Mouse (Mus musculus) thymus, postnatal 0 days (tissue): ENCODE measurements around the gene Prmt1. TPM values are rescaled to one million over a fixed set of nuclear protein-coding genes. Genes with fewer than 3 reads are reported as not detected.
A peak's percentile ranks its signal among the peaks of the same experiment; 100 is the strongest.

ENCODE experiments used
- DNase-seq: peaks from one replicate; pipeline ENCODE4 v3.0.0-alpha.2; 2015; ENCODE audit warnings: low spot score
- microRNA-seq: library from miRNA; unstranded; fragments of <30 nt; microRNA quantifications from one replicate; pipeline ENCODE4, GENCODE M21; 2016; ENCODE audit warnings: borderline number of aligned reads
- polyA plus RNA-seq: library from polyadenylated mRNA; unstranded; fragments of >200 nt; fragmentation: Nextera tagmentation; extraction: Ambion mirVana; gene quantifications from 2 replicates; pipeline ENCODE4 v1.2.1, GENCODE M21; 2015

The Prmt1 gene
- polyA plus RNA-seq, 1 experiment from 2014 or later, result 365 TPM

DNA sequence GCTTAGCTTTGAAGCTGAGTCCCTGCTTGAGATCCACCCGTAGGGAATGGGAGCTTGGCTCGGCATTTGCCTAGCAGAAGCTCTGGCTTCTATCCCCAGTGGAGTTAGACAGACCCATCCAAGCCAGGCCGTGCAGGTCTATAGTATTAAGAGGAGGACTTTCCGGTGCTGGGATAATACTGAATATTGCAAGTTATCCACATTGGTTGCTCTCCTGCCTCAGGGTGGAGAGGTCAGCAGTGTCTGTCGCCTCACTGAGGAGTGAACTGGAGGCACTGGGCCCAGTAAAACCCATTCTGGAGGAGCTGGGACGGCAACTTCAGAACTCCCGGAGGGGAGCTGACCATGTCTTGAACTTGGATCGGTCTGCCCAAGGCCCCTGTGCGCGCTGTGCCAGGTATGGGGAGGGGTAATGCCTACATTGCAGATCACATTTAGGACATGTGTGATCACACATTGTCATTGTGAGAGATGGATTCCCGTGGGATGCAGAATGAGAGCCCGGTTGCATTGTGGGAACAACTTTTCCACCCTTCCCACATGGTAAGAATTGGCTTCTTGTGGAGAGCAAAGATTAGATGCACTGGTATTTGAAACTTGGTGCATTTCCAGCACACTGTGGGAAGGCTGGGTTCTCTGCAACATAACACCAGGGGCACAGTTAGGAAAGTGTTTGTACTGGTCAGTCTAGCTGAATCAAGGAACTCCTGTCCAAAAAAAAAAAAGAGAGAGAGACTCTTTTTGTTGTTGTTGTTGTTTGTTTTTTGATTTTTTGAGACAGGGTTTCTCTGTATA lies 32.1 kb downstream of the Prmt1 start:
- no peak for DNase-seq

- no peak for DNase-seq
Observed at GRCm38 (mm10) chr7:44953561-44953960, 32.8 kb downstream of the Prmt1 start.

- DNase-seq, result peak; percentile 17
Observed at GRCm38 (mm10) chr7:44952611-44953306, 33.6 kb downstream of the Prmt1 start.

DNA sequence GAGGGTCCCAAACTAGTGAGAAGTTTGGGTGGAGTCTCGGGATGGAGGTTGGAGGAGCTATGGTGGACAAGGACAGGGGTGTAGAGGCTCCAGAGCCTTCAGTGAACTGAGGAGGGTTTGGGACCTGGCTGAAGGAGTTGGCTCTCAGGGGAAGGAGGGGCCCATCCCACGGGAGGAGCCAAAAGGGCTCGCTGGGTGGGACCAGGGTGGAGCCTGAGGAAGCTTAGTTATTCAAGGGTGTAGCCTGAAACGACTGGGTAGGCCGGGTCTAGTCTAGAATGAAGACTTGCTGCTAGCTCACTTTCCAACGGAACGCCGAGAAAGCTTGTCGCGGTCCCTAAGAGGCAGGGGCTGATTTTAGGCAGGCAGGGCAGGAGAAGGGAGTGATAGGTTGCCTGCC lies 34.4 kb downstream of the Prmt1 start:
- DNase-seq, result no peak

- no peak for DNase-seq
Observed at GRCm38 (mm10) chr7:44949922-44950321, 36.4 kb downstream of the Prmt1 start.

DNA sequence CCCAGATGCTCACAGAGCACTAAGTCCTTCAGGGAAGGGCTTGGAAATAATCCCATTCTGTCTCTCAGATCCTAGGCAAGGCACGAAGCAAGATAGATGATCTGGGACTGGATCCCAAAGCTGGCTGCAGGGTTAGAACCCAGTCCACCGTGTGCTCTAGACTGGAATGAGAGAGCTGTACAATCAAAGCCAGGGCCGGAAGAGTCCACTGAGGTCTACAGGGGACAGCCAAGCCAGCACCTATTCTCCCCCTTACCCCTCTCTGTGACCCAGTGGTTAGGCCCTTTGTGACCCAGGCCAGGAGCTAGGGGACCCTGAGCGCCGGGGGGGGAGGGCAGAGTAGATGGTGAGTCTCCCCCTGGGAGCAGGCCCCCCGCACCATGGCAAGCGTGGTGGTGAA lies 43.5 kb downstream of the Prmt1 start, which contains the start of gene Tsks:
Tsks (plus strand) TSS at position 301 of the 400 bp plus-strand sequence.
- DNase-seq, result no peak

DNA sequence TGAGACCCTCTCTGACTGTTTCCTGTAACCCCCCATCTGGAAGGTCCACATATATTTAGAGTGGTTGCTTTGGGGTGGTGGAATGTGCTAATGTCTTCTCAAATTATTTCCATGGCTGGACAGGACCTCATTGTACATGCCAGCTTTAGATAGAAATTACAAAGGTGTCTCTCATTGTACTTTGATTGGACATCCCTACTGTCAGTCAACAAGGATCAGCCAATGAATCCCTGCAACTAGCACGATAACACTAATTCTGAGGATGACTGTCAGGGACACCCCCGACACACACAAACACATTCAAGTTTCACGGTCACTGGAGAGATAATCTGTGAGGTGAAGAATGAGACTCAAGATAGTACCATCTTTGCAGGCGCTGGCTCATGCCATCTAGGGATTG lies 47.7 kb downstream of the Prmt1 start:
- no peak for DNase-seq

DNA sequence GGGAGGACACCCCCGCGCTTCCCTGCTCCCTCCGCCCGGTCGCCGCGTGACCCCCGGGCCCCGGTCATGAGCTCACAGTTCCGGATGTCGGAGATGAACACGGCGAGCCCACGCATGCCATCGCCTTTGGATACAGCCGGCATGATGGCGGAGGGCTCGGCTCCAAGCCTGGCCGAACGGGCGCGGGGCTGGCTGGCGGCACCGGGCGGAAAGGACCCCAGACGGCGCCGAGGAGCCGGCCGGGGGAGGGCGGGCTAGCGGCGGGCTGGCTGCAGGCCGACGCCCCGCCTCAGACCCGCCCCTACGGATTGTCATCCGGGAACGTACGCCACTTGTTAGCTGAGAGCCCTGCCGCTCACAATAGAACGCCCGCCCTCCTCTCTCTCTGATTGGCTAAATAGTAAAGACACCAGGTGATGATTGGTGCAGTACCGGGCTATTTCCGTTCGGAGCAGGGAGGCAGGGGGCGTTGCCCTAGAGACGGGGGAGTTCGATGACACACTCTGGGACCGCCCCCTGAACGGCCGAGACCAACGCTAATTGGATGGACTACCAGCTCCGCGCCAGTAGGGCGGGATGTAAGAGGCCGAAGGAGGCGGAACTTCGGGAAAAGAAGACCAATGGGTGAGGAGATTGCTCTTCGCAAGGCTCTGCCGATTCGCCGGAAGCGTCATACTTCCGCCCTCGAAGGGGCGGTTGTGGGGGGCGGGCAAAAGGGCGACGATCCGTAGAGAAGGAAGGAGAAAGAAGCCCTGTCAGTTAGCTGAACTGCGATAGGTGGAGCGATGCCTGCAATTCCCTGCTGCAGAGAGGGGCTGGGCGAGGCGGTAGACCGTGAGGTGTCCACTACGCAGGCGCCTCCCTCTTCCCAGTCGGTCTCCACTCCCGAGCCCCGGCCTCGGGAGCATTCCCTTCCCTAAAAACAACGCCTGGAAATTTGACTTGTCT lies 56.9 kb downstream of the Prmt1 start, which contains the start of gene Ap2a1:
Ap2a1 (minus strand) TSS at position 293 of the 948 bp plus-strand sequence.
- peak; percentile 100 for DNase-seq

GRCm38 (mm10) chr7:44928570-44928969 lies 57.8 kb downstream of the Prmt1 start:
- no peak for DNase-seq

Small RNAs within 50 kb of the gene (microRNA-seq; reads per million reads assigned to microRNA genes)
- gene Mir7054, result not detected

Other genes starting within 250 kb of the Prmt1 start
- 63.7 and 66.8 TPM in 2 replicates for gene Vrk3, start 238.2 kb downstream of the Prmt1 start, polyA plus RNA-seq
- gene Zfp473, start 235.5 kb downstream of the Prmt1 start, polyA plus RNA-seq, result 0.82 and 1.7 TPM in 2 replicates
- gene Nup62, start 170.5 kb downstream of the Prmt1 start, polyA plus RNA-seq, result 88.1 and 109 TPM in 2 replicates
- 23.6 and 28.0 TPM in 2 replicates for gene Il4i1, start 170.2 kb downstream of the Prmt1 start, polyA plus RNA-seq
- gene Atf5, start 169.9 kb downstream of the Prmt1 start, polyA plus RNA-seq, result 3.4 and 3.7 TPM in 2 replicates
- gene Akt1s1, start 137.6 kb downstream of the Prmt1 start, polyA plus RNA-seq, result 47.3 and 49.2 TPM in 2 replicates
- gene Tbc1d17, start 137.5 kb downstream of the Prmt1 start, polyA plus RNA-seq, result 56.5 and 60.3 TPM in 2 replicates
- 61.8 and 63.4 TPM in 2 replicates for gene Pnkp, start 129.4 kb downstream of the Prmt1 start, polyA plus RNA-seq
- gene Ptov1, start 116.8 kb downstream of the Prmt1 start, polyA plus RNA-seq, result 147 and 158 TPM in 2 replicates
- 59.0 and 60.0 TPM in 2 replicates for gene Med25, start 93.9 kb downstream of the Prmt1 start, polyA plus RNA-seq
- gene Fuz, start 90.5 kb downstream of the Prmt1 start, polyA plus RNA-seq, result 13.2 and 13.8 TPM in 2 replicates
- gene Ap2a1, start 57.1 kb downstream of the Prmt1 start, polyA plus RNA-seq, result 34.5 and 37.5 TPM in 2 replicates
- 0.23 and 0.25 TPM in 2 replicates for gene Tsks, start 43.4 kb downstream of the Prmt1 start, polyA plus RNA-seq
- 1.2 and 2.0 TPM in 2 replicates for gene Cpt1c, start 11.7 kb downstream of the Prmt1 start, polyA plus RNA-seq
- gene Irf3, start 11.1 kb upstream of the Prmt1 start, polyA plus RNA-seq, result 138 and 145 TPM in 2 replicates
- gene Bcl2l12, start 12.1 kb upstream of the Prmt1 start, polyA plus RNA-seq, result 66.6 and 68.8 TPM in 2 replicates
- gene Scaf1, start 29.8 kb upstream of the Prmt1 start, polyA plus RNA-seq, result 19.6 and 20.1 TPM in 2 replicates
- gene Rras, start 31.4 kb upstream of the Prmt1 start, polyA plus RNA-seq, result 35.8 and 37.0 TPM in 2 replicates
- 7.6 and 9.0 TPM in 2 replicates for gene Prr12, start 66.3 kb upstream of the Prmt1 start, polyA plus RNA-seq
- 84.4 and 86.3 TPM in 2 replicates for gene Nosip, start 75.9 kb upstream of the Prmt1 start, polyA plus RNA-seq
- gene Prrg2, start 76.1 kb upstream of the Prmt1 start, polyA plus RNA-seq, result 9.9 and 10.0 TPM in 2 replicates
- gene Rcn3, start 105.7 kb upstream of the Prmt1 start, polyA plus RNA-seq, result 41.4 and 41.8 TPM in 2 replicates
- gene Fcgrt, start 117.3 kb upstream of the Prmt1 start, polyA plus RNA-seq, result 42.6 and 47.6 TPM in 2 replicates
- 2,260 and 2,287 TPM in 2 replicates for gene Rps11, start 137.9 kb upstream of the Prmt1 start, polyA plus RNA-seq
- gene Rpl13a, start 142.2 kb upstream of the Prmt1 start, polyA plus RNA-seq, result 2,581 and 2,590 TPM in 2 replicates
- 1.5 and 2.2 TPM in 2 replicates for gene Gm45713, start 149.7 kb upstream of the Prmt1 start, polyA plus RNA-seq
- gene Flt3l, start 149.9 kb upstream of the Prmt1 start, polyA plus RNA-seq, result 21.5 and 24.5 TPM in 2 replicates
- gene Pih1d1, start 167.7 kb upstream of the Prmt1 start, polyA plus RNA-seq, result 88.2 and 93.1 TPM in 2 replicates
- 41.6 and 43.3 TPM in 2 replicates for gene Aldh16a1, start 168.0 kb upstream of the Prmt1 start, polyA plus RNA-seq
- gene Slc17a7, start 177.4 kb upstream of the Prmt1 start, polyA plus RNA-seq, result 0.06 TPM in 1 of 2 replicates, not detected in the other
- gene Gfy, start 193.0 kb upstream of the Prmt1 start, polyA plus RNA-seq, result not detected in 2 replicates
- not detected in 2 replicates for gene Pth2, start 194.4 kb upstream of the Prmt1 start, polyA plus RNA-seq
- 0.20 and 0.37 TPM in 2 replicates for gene Ccdc155, start 218.3 kb upstream of the Prmt1 start, polyA plus RNA-seq
- gene Dkkl1, start 225.6 kb upstream of the Prmt1 start, polyA plus RNA-seq, result 5.1 and 7.6 TPM in 2 replicates
- gene Tead2, start 229.2 kb upstream of the Prmt1 start, polyA plus RNA-seq, result 4.8 and 5.1 TPM in 2 replicates